Comparison of ENCODE assay signal across 9 mouse cellular contexts in the genomic region with DNA sequence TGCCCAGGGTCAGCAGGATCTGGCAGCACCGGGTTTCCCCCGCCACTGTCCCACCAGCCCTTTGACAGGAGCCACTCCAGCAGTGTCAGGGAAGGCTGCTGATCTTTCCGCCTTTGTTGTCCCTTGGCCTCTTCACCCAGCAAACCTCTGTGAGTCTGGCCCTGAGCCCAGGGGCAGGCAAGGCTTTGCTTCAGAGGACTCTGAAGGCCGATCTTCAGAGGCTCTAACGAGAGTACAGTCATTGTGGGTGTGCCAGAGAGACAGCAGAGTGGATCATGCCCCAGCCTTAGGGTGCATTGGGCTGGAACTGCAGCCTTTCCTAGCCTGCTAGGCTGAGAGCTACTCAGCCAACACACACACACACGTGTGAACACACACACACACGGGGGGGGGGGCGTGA.
DNase-seq lines count a peak whose midpoint lies in the region; ATAC-seq lines count a peak whose summit lies in the region.
"Had no signal": no experiment of that assay in that cellular context is flagged by ENCODE, and none has a peak within 500 bp of the region (broad histone marks: within the 10 kb centered on the region; RNA-seq: fewer than 3 reads in every experiment).

No protein-coding gene starts in this region.

- no peak overlapping the region for H3K4me2 ChIP-seq in hindbrain, embryonic 14.5 days (replicated peaks)
- H3K4me2 ChIP-seq in heart, embryonic 13.5 days = no peak overlapping the region
- H3K4me2 ChIP-seq: embryonic facial prominence, embryonic 13.5 days had no signal

- H3K9ac ChIP-seq in hindbrain, embryonic 14.5 days = no peak overlapping the region
- H3K9ac ChIP-seq in heart, embryonic 13.5 days = peak overlapping the region; percentile 44; the same call in 1 of the 2 replicates
- H3K9ac ChIP-seq: embryonic facial prominence, embryonic 13.5 days had no signal

- intact Hi-C loops in gastrocnemius, postnatal 14 days (cut with DNase I; ENCODE audit: low total_unique reads) = no loop called here

- H3K27ac ChIP-seq in hindbrain, embryonic 10.5 days = peak overlapping the region; percentile 94
- no peak overlapping the region for H3K27ac ChIP-seq in hindbrain, embryonic 14.5 days
- peak overlapping the region; percentile 50 for H3K27ac ChIP-seq in heart, embryonic 13.5 days (replicated peaks)
- H3K27ac ChIP-seq: embryonic facial prominence, embryonic 13.5 days had no signal

- peaks cover 58% of the 10 kb centered on the region for H3K27me3 ChIP-seq in hindbrain, embryonic 10.5 days (ENCODE audit: insufficient read depth, poor library complexity, severe bottlenecking)
- no peaks in the 10 kb centered on the region for H3K27me3 ChIP-seq in hindbrain, embryonic 14.5 days (ENCODE audit: control insufficient read depth, insufficient read depth, low read length)
- no peaks in the 10 kb centered on the region for H3K27me3 ChIP-seq in heart, embryonic 13.5 days (replicated peaks)
- H3K27me3 ChIP-seq: embryonic facial prominence, embryonic 13.5 days had no signal

- H3K4me3 ChIP-seq in hindbrain, embryonic 10.5 days = no peak overlapping the region
- H3K4me3 ChIP-seq in hindbrain, embryonic 14.5 days (replicated peaks; ENCODE audit: low read length) = no peak overlapping the region
- no peak overlapping the region for H3K4me3 ChIP-seq in heart, embryonic 13.5 days
- H3K4me3 ChIP-seq: embryonic facial prominence, embryonic 13.5 days had no signal

- peaks cover 100% of the 10 kb centered on the region for H3K4me1 ChIP-seq in hindbrain, embryonic 10.5 days (replicated peaks)
- peaks cover 45% of the 10 kb centered on the region for H3K4me1 ChIP-seq in hindbrain, embryonic 14.5 days (replicated peaks; ENCODE audit: control insufficient read depth, insufficient read depth, low read length)
- peaks cover 65% of the 10 kb centered on the region for H3K4me1 ChIP-seq in heart, embryonic 13.5 days

- no peaks in the 10 kb centered on the region for H3K36me3 ChIP-seq in hindbrain, embryonic 10.5 days
- no peaks in the 10 kb centered on the region for H3K36me3 ChIP-seq in hindbrain, embryonic 14.5 days (replicated peaks; ENCODE audit: control insufficient read depth, insufficient read depth)
- H3K36me3 ChIP-seq in heart, embryonic 13.5 days = no peaks in the 10 kb centered on the region

- 56% methylated on average over 7 of the region's 8 CpGs for WGBS in hindbrain, embryonic 10.5 days
- WGBS in hindbrain, embryonic 14.5 days = 44% methylated on average over 7 of the region's 8 CpGs
- WGBS in heart, embryonic 13.5 days = 40% methylated on average over 7 of the region's 8 CpGs

- no peak for ATAC-seq in hindbrain, embryonic 14.5 days (ENCODE audit: low FRiP score)
- ATAC-seq in heart, embryonic 13.5 days (ENCODE audit: extremely low read depth, insufficient number of reproducible peaks, low FRiP score, low TSS enrichment) = no peak

- no peak for DNase-seq in hindbrain, embryonic 10.5 days (ENCODE audit: low spot score)
- no peak for DNase-seq in hindbrain, embryonic 14.5 days (ENCODE audit: low spot score)
- DNase-seq in adrenal gland, adult (ENCODE audit: inconsistent age in 2 of 2, low spot score in 1 of 2) = peak; percentile 89 to 93
- DNase-seq in kidney, postnatal 10 days = peak; percentile 81
- no peak for DNase-seq in natural killer cell, adult 2 months (ENCODE audit: low spot score in 2 of 2)
- no peak for DNase-seq in layer of hippocampus, postnatal 10 days (ENCODE audit: low spot score in 2 of 2)
- DNase-seq in gastrocnemius, postnatal 14 days = no peak

- H3K9me3 ChIP-seq in hindbrain, embryonic 10.5 days = peaks cover 6% of the 10 kb centered on the region
- H3K9me3 ChIP-seq in hindbrain, embryonic 14.5 days (ENCODE audit: control insufficient read depth, low read length) = no peaks in the 10 kb centered on the region
- H3K9me3 ChIP-seq in heart, embryonic 13.5 days = no peaks in the 10 kb centered on the region
- H3K9me3 ChIP-seq: embryonic facial prominence, embryonic 13.5 days had no signal

Comparison
In these comparisons a context has a peak if more than half of its experiments do, and no peak if none do; other contexts are left out.
1. DNase-seq: peak in adrenal gland, adult (2 of 2) and kidney, postnatal 10 days (single experiment); none in hindbrain, embryonic 10.5 days (single experiment), hindbrain, embryonic 14.5 days (single experiment), natural killer cell, adult 2 months (0 of 2), layer of hippocampus, postnatal 10 days (0 of 2) and gastrocnemius, postnatal 14 days (single experiment).